ENCODE assay signal across 12 mouse cellular contexts in genomic region chr14:120874397-120874796, GRCm38 (mm10).
"Had no signal": no experiment of that assay in that cellular context is flagged by ENCODE, and none has a peak within 500 bp of the region (broad histone marks: within the 10 kb centered on the region; RNA-seq: fewer than 3 reads in every experiment).

No protein-coding gene starts in this region.

- H3K9me3 ChIP-seq: liver, embryonic 12.5 days; lung, embryonic 15.5 days; midbrain, embryonic 15.5 days; neural tube, embryonic 12.5 days had no signal

- ATAC-seq: liver, postnatal 0 days; midbrain, embryonic 15.5 days had no signal

- H3K27ac ChIP-seq: layer of hippocampus, adult 2 months; limb, embryonic 13.5 days; liver, embryonic 12.5 days; lung, embryonic 15.5 days; macrophage; midbrain, embryonic 15.5 days; neural tube, embryonic 12.5 days; stomach, postnatal 0 days had no signal

- H3K4me1 ChIP-seq: limb, embryonic 13.5 days; midbrain, embryonic 15.5 days had no signal

- H3K36me3 ChIP-seq: limb, embryonic 13.5 days; liver, embryonic 12.5 days; lung, embryonic 15.5 days; midbrain, embryonic 15.5 days; neural tube, embryonic 12.5 days had no signal

- H3K4me3 ChIP-seq: layer of hippocampus, adult 2 months; limb, embryonic 13.5 days; liver, embryonic 12.5 days; lung, embryonic 15.5 days; megakaryocyte, embryonic 14.5 days; midbrain, embryonic 15.5 days; neural tube, embryonic 12.5 days had no signal

- DNase-seq: lung, postnatal 14 days had no signal

- H3K4me2 ChIP-seq: limb, embryonic 13.5 days; liver, embryonic 12.5 days; lung, embryonic 15.5 days; midbrain, embryonic 11.5 days; midbrain, embryonic 15.5 days; neural tube, embryonic 12.5 days had no signal

- H3K9ac ChIP-seq: limb, embryonic 13.5 days; liver, embryonic 12.5 days; liver, postnatal 0 days; lung, embryonic 15.5 days; midbrain, embryonic 15.5 days; neural tube, embryonic 12.5 days had no signal

- H3K27me3 ChIP-seq: limb, embryonic 13.5 days; liver, embryonic 12.5 days; lung, embryonic 15.5 days; megakaryocyte, embryonic 14.5 days; midbrain, embryonic 15.5 days; neural tube, embryonic 12.5 days had no signal
